Mouse (Mus musculus) inflammation-experienced regulatory T-cells, adult 16 weeks (primary cell): ENCODE results near the gene Gm5148. TPM values are rescaled to one million over a fixed set of nuclear protein-coding genes. Genes with fewer than 3 reads are reported as not detected.

Source experiments
- polyA plus RNA-seq: library from polyadenylated mRNA; unstranded; fragments of 100-300 nt; shearing (Covaris generic); gene quantifications from one replicate; pipeline ENCODE4 v1.2.1, GENCODE M21; 2017

The Gm5148 gene
- polyA plus RNA-seq: 1.8 TPM

DNA sequence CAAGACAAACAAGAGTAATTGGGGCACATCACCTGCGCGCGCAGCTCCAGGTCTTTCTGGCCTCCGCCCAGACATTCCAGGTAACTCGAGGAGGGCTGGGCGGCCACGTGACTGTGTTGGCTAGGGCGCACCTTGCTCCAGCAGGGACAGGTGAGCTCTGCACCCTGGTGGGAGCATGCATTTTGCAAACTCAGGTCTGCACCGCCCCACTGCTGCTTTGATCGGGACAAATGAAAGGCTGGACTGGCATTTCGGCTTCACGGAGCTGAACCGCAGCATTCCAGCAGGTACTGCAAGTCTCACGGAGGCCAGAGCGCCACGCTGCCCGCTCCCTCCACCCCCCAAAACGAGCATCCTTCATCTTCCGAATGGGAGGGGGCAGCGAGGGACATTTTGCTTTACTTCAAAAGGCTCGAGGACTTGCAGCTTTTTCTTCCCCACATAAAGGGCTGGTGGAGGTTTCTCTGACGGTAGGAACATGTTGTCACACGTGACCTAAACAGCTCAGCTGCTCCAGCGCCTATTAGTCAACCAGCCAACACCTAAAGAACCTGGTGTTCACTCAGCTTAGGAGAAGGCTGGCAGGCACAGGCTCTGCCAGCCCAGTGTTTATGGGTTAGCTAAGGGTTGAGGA lies at the start of gene Gm5148:
Gene Gm5148 (minus strand): TSS at position 320 of the 634 bp plus-strand sequence.

Other genes with a start within 250 kb of the Gm5148 start
- gene Spry1, start 84.5 kb downstream of the Gm5148 start, polyA plus RNA-seq: 16.7 TPM